Mouse (Mus musculus) hindbrain, embryonic 15.5 days (tissue): ENCODE measurements at regions not wholly inside any gene's neighbourhood (a gene's known extent, or its start where the extent isn't known, plus 50 kb on each side); places are given as distances from the start of the nearest gene placed in this dataset.

Experiments used
- ATAC-seq: fragments of 200-750 bp; cut with Nextera tagmentation; 2 replicates; pipeline ENCODE4 v1.8.0; 2017; ENCODE audit warnings: low read depth, moderate number of reproducible peaks, moderate TSS enrichment; ENCODE audit not compliant: low FRiP score
- H3K27ac ChIP-seq: fragments of 300-500 bp; sonication (generic); replicated peaks from 2 replicates; pipeline ENCODE4 v1.5.1; 2015; ENCODE audit warnings: mild to moderate bottlenecking, inconsistent platforms
- H3K27me3 ChIP-seq: fragments of 300-500 bp; sonication (generic); 2 replicates; pipeline ENCODE4 v1.6.1; 2015; ENCODE audit warnings: control low read depth, inconsistent platforms
- H3K36me3 ChIP-seq: fragments of 300-500 bp; sonication (generic); 2 replicates; pipeline ENCODE4 v1.6.1; 2015; ENCODE audit warnings: control low read depth, inconsistent platforms
- H3K4me1 ChIP-seq: fragments of 300-500 bp; sonication (generic); replicated peaks from 2 replicates; pipeline ENCODE4 v1.6.1; 2015; ENCODE audit warnings: control low read depth, inconsistent platforms
- H3K4me2 ChIP-seq: fragments of 300-500 bp; sonication (generic); 2 replicates; pipeline ENCODE4 v1.6.1; 2015; ENCODE audit warnings: moderate library complexity, mild to moderate bottlenecking, inconsistent platforms
- H3K4me3 ChIP-seq: fragments of 300-500 bp; sonication (generic); 2 replicates; pipeline ENCODE4 v1.5.1; 2015; ENCODE audit warnings: mild to moderate bottlenecking, inconsistent platforms
- H3K9ac ChIP-seq: fragments of 300-500 bp; sonication (generic); 2 replicates; pipeline ENCODE4 v1.6.1; 2015; ENCODE audit warnings: inconsistent platforms
- H3K9me3 ChIP-seq: fragments of 300-500 bp; sonication (generic); 2 replicates; pipeline ENCODE4 v1.6.1; 2016; ENCODE audit warnings: control low read depth, inconsistent platforms
- WGBS: fragments of 180-500 bp; shearing (Covaris S2); methylation state at CpG from one replicate; pipeline ENCODE4 v1.1.7; 2015; 5-methylcytosine and 5-hydroxymethylcytosine counted together

GRCm38 (mm10) chr16:77394054-77394716 is 207.7 kb downstream of the Gm11146 start:
- H3K9me3 ChIP-seq, result no peaks in the 10 kb centered on the region
- H3K9ac ChIP-seq, result no peak overlapping the region
- H3K4me2 ChIP-seq, result no peak overlapping the region
- 53% methylated on average over 3 of the region's 3 CpGs for WGBS
- H3K36me3 ChIP-seq, result no peaks in the 10 kb centered on the region
- no peak for ATAC-seq
- no peaks in the 10 kb centered on the region for H3K27me3 ChIP-seq
- peaks cover 7% of the 10 kb centered on the region for H3K4me1 ChIP-seq
- H3K27ac ChIP-seq, result no peak overlapping the region
- no peak overlapping the region for H3K4me3 ChIP-seq

- no peak for ATAC-seq
- Histone ChIP-seq H3K4me1 (0 out of 2 replicates have a peak, but pooled peaks cover 3% of the 10 kb centered on the region), H3K9me3 (no peaks in the 10 kb centered on the region), H3K36me3 (no peaks in the 10 kb centered on the region), H3K27me3 (no peaks in the 10 kb centered on the region), H3K27ac (no peak overlapping the region), H3K4me3 (no peak overlapping the region), H3K4me2 (no peak overlapping the region), H3K9ac (no peak overlapping the region)
- 74% methylated on average over 5 of the region's 5 CpGs for WGBS
Observed at GRCm38 (mm10) chr16:77393470-77393869, 208.4 kb downstream of the Gm11146 start.

GRCm38 (mm10) chr16:77392205-77392604 is 209.7 kb downstream of the Gm11146 start:
- ATAC-seq, result no peak
- H3K27me3 ChIP-seq, result no peaks in the 10 kb centered on the region
- no peak overlapping the region for H3K9ac ChIP-seq
- no peak overlapping the region for H3K4me2 ChIP-seq
- H3K4me1 ChIP-seq, result peaks cover 9% of the 10 kb centered on the region; the same call in 1 of the 2 replicates
- WGBS, result 79% methylated on average over 4 of the region's 4 CpGs
- H3K27ac ChIP-seq, result no peak overlapping the region
- no peak overlapping the region for H3K4me3 ChIP-seq
- no peaks in the 10 kb centered on the region for H3K9me3 ChIP-seq
- H3K36me3 ChIP-seq, result no peaks in the 10 kb centered on the region

- H3K4me2 ChIP-seq, result no peak overlapping the region
- H3K36me3 ChIP-seq, result no peaks in the 10 kb centered on the region
- no peak for ATAC-seq
- H3K27ac ChIP-seq, result peak overlapping the region; percentile 8; the same call in 1 of the 2 replicates
- WGBS, result 49% methylated on average over 6 of the region's 6 CpGs
- H3K9me3 ChIP-seq, result no peaks in the 10 kb centered on the region
- H3K4me3 ChIP-seq, result no peak overlapping the region
- no peaks in the 10 kb centered on the region for H3K27me3 ChIP-seq
- no peak overlapping the region for H3K9ac ChIP-seq
- peaks cover 26% of the 10 kb centered on the region for H3K4me1 ChIP-seq
Observed at GRCm38 (mm10) chr16:77384021-77384729, 217.7 kb downstream of the Gm11146 start.

GRCm38 (mm10) chr16:77382790-77383189 is 219.1 kb downstream of the Gm11146 start:
- ATAC-seq, result no peak
- H3K4me2 ChIP-seq, result no peak overlapping the region
- H3K9me3 ChIP-seq, result no peaks in the 10 kb centered on the region
- WGBS, result 47% methylated on average over 2 of the region's 2 CpGs
- peaks cover 20% of the 10 kb centered on the region for H3K4me1 ChIP-seq
- no peaks in the 10 kb centered on the region for H3K27me3 ChIP-seq
- H3K4me3 ChIP-seq, result no peak overlapping the region
- no peak overlapping the region for H3K9ac ChIP-seq
- 0 out of 2 replicates have a peak overlapping the region, but pooled peaks have one; percentile 38 for H3K27ac ChIP-seq
- no peaks in the 10 kb centered on the region for H3K36me3 ChIP-seq

GRCm38 (mm10) chr16:77372768-77373167 is 229.1 kb downstream of the Gm11146 start:
- Histone ChIP-seq H3K4me1 (no peaks in the 10 kb centered on the region), H3K9me3 (no peaks in the 10 kb centered on the region), H3K27me3 (no peaks in the 10 kb centered on the region), H3K9ac (no peak overlapping the region), H3K36me3 (no peaks in the 10 kb centered on the region), H3K4me3 (no peak overlapping the region), H3K27ac (no peak overlapping the region), H3K4me2 (no peak overlapping the region)
- no peak for ATAC-seq
- WGBS, result 91% methylated on average over 3 of the region's 3 CpGs

- H3K27ac ChIP-seq, result no peak overlapping the region
- H3K36me3 ChIP-seq, result no peaks in the 10 kb centered on the region
- H3K9me3 ChIP-seq, result no peaks in the 10 kb centered on the region
- no peaks in the 10 kb centered on the region for H3K27me3 ChIP-seq
- 89% methylated on average over 2 of the region's 2 CpGs for WGBS
- H3K9ac ChIP-seq, result no peak overlapping the region
- no peak for ATAC-seq
- no peak overlapping the region for H3K4me3 ChIP-seq
- no peaks in the 10 kb centered on the region for H3K4me1 ChIP-seq
- no peak overlapping the region for H3K4me2 ChIP-seq
Observed at GRCm38 (mm10) chr16:77369810-77370209, 232.1 kb downstream of the Gm11146 start.

GRCm38 (mm10) chr16:77365254-77365653 is 236.6 kb downstream of the Gm11146 start:
- 42% methylated on average over 2 of the region's 2 CpGs for WGBS
- Histone ChIP-seq H3K27ac (no peak overlapping the region), H3K4me3 (no peak overlapping the region), H3K4me1 (0 out of 2 replicates have a peak, but pooled peaks cover 3% of the 10 kb centered on the region), H3K27me3 (no peaks in the 10 kb centered on the region), H3K4me2 (no peak overlapping the region), H3K36me3 (no peaks in the 10 kb centered on the region), H3K9me3 (no peaks in the 10 kb centered on the region), H3K9ac (no peak overlapping the region)
- ATAC-seq, result no peak

- no peaks in the 10 kb centered on the region for H3K27me3 ChIP-seq
- no peaks in the 10 kb centered on the region for H3K9me3 ChIP-seq
- H3K4me3 ChIP-seq, result no peak overlapping the region
- ATAC-seq, result no peak
- H3K27ac ChIP-seq, result no peak overlapping the region
- H3K9ac ChIP-seq, result no peak overlapping the region
- H3K36me3 ChIP-seq, result no peaks in the 10 kb centered on the region
- 0 out of 2 replicates have a peak, but pooled peaks cover 6% of the 10 kb centered on the region for H3K4me1 ChIP-seq
- 89% methylated on average over 3 of the region's 3 CpGs for WGBS
- no peak overlapping the region for H3K4me2 ChIP-seq
Observed at GRCm38 (mm10) chr16:77364439-77364838, 237.5 kb downstream of the Gm11146 start.

GRCm38 (mm10) chr16:77359190-77359589 is 242.7 kb downstream of the Gm11146 start:
- Histone ChIP-seq H3K9ac (no peak overlapping the region), H3K4me2 (no peak overlapping the region), H3K4me1 (0 out of 2 replicates have a peak, but pooled peaks cover 6% of the 10 kb centered on the region), H3K9me3 (no peaks in the 10 kb centered on the region), H3K27ac (no peak overlapping the region), H3K27me3 (no peaks in the 10 kb centered on the region), H3K4me3 (no peak overlapping the region), H3K36me3 (no peaks in the 10 kb centered on the region)
- WGBS, result 83% methylated on average over 5 of the region's 5 CpGs
- no peak for ATAC-seq

GRCm38 (mm10) chr16:77355260-77355659 is 246.6 kb downstream of the Gm11146 start:
- H3K4me1 ChIP-seq, result 0 out of 2 replicates have a peak, but pooled peaks cover 3% of the 10 kb centered on the region
- H3K9me3 ChIP-seq, result no peaks in the 10 kb centered on the region
- H3K27ac ChIP-seq, result no peak overlapping the region
- no peak overlapping the region for H3K4me3 ChIP-seq
- H3K36me3 ChIP-seq, result no peaks in the 10 kb centered on the region
- no peak overlapping the region for H3K9ac ChIP-seq
- no peaks in the 10 kb centered on the region for H3K27me3 ChIP-seq
- H3K4me2 ChIP-seq, result no peak overlapping the region
- 93% methylated on average over 5 of the region's 5 CpGs for WGBS
- ATAC-seq, result no peak

- Histone ChIP-seq H3K4me2 (no peak overlapping the region), H3K36me3 (no peaks in the 10 kb centered on the region), H3K4me3 (no peak overlapping the region), H3K9me3 (no peaks in the 10 kb centered on the region), H3K27me3 (no peaks in the 10 kb centered on the region), H3K4me1 (no peaks in the 10 kb centered on the region), H3K27ac (no peak overlapping the region), H3K9ac (no peak overlapping the region)
- 90% methylated on average over 3 of the region's 3 CpGs for WGBS
- no peak for ATAC-seq
Observed at GRCm38 (mm10) chr16:77354201-77354712, 247.6 kb downstream of the Gm11146 start.
